Mouse (Mus musculus) spleen, postnatal 36 days (tissue): ENCODE results near the gene Filip1l.

ENCODE experiments used
- DNase-seq, 2 experiments: peaks; one replicate each; pipeline ENCODE4 v3.0.0; 2022; ENCODE audit warnings: low spot score in 2 of 2, mixed read lengths in 1 of 2

Filip1l gene

DNA sequence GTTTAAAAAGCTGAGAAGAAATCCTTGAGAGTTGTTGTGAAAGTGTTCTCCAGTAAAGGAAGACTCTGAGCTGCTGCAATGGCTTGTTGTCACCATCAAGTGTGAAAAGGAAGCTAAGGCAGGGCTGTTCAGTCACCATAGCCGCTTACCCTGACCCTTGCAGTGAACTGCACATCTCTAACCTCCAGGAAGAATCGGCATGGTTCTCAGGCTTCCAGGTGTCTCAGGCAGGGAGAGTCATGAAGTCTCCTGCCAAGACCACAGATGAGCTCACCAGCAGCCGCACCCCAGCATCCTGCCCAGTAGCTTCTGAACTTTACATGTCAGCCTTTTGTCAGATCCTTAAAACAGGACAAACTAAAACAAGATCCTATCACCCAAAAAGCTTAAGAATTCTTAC, 213.3 kb downstream of the Filip1l start:
- DNase-seq = no peak

DNA sequence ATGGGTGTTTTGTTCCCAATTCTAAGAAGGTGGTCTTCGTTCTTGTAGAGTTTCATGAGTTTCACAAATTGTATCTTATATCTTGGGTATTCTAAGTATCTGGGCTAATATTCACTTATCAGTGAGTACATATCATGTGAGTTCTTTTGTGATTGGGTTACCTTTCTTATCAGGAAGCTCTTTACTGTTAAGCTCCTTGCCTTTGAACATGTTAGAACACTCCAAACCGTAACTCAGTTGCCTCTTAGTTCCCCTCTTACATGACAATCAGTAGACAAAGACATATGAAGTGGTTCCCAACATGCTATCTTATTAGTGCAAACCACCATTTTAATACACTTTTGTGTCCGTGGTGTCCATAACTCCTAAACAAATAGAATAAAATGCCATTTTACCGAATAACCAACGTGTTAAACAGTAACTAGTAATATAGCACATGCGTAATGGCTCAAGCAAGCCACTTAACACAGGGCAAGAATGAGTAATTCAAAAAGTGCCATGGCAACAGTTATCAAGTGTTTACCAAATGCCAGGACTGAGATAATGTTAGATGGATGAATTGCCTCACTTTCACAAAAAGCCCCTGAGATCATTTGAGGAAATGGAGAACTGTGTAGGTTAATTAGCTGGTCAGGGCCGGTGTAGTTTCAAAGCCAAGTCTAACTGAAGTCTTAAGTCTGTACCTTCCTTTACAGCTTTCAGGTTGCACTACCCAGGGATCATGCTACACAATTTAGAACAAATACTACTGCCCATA, 215.9 kb downstream of the Filip1l start:
- DNase-seq = no peak

DNA sequence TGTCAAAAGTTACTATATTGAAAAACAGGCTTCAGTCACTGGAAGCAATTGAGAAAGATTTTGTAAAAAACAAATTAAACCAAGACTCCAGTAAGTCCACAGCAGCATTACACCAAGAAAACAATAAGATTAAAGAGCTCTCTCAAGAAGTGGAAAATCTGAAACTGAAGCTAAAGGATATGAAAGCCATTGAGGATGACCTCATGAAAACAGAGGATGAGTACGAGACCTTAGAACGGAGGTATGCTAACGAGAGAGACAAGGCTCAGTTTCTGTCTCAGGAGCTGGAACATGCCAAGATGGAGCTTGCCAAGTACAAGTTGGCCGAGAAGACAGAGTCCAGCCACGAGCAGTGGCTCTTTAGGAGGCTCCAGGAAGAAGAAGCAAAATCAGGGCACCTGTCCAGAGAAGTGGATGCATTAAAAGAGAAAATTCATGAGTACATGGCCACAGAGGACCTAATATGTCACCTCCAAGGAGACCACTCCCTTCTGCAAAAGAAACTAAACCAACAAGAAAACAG, 218.0 kb downstream of the Filip1l start:
- no peak for DNase-seq

- DNase-seq = no peak
Measured at GRCm38 (mm10) chr16:57573831-57574230, 220.9 kb downstream of the Filip1l start.

DNA sequence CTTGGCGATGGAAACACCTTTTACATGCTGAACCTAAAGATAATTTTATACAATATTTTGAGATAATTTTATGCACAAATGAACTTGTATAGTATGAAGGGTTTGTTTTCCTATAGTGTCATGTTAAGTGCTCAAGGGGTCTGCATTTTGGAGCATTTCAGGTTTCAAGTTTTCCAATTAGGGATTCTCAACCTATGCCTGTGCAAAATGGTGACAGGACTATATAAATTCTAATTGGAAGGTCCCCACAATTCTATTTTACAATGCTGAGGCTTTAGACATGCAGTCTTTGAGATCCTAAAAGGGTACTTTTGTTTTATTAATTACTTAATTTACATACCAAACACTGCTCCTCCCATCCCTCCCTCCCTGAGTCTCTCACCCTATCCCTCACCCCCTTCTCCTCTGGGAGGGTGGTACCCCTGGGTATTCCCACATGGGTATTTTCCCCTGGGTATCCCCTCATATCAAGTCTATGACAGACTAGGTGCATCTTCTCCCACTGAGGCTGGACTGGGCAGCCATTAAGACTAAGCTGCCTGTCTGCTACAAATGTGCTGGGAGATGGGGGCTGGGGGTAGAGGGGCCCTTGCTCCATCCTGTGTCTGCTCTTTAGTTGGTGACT, 223.0 kb downstream of the Filip1l start:
- DNase-seq = no peak

- DNase-seq = no peak
Measured at GRCm38 (mm10) chr16:57577519-57577918, 224.6 kb downstream of the Filip1l start.

GRCm38 (mm10) chr16:57580041-57580440, 227.1 kb downstream of the Filip1l start:
- no peak for DNase-seq

DNA sequence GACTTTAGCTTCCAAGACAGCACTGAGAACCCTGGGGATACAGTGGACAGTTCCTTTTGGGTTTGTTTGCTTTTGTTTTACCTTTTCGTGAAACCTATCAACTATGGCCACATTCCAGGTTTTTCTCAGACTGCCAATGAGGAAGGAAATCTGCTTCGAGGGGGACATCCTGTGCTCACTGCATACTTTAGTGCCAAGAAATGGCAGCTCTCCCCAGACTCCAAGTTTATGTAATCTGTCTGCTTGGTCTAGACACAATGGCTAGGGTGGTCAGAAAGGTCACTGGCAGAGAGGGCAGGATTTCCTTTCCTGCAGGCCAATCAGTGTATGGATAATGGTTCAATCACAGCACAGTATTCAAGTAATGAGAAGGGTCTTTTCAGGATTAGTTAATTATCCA, 229.1 kb downstream of the Filip1l start:
- DNase-seq = no peak

DNA sequence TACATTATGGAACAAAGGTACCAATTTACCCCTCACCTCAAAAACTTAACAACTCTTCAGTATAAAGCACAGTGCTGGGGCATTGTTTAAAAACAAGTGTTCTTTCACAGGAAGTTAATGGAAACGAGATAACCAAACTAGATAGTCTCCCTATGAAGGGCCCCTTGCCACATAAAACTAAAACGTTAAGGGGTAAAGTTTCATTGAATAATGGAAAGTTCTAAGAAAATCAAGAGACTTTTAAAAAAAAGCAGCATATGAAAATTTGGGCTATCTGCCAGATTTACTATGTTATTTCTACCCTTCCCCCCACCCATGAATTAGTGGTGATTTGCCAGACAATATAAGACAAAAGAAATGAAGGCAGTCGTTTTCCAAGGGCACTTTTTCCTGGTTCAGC, 232.3 kb downstream of the Filip1l start:
- DNase-seq = no peak

DNA sequence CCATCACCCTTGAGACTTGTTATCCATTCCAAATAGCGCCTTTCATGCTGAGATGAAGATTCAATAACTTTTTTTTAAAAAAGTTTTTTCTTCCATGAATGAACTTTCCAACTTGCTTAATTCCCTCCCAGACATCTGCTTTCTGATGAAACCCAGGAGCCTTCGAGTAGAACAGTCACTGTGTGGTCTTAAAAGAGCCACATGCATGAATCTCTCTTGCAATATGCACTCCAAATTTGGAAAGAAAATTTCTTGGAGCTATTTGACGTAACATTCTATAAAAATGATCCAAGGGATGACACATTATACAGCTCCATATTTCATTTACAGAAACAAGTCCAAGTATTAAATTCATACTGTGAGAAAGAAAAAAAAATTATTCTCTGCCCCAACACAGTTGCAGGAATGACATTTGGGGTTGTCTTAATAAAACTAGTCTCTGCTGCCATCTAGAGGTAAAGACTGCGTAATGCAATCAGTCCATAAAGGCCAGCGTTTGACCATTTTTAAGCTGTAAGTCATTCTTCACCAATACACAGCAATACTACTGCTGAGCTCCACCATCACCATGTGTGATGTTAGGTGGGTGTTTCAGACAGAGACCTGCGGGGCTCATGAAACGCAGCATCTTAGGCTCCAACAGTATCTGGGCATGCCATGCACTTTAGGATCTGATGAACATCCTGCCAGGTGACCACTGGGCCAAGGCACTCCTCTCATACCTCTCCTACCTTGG, 240.7 kb downstream of the Filip1l start:
- DNase-seq = peak; percentile 15 to 52

- no peak for DNase-seq
Measured at GRCm38 (mm10) chr16:57597295-57597957, 244.5 kb downstream of the Filip1l start.

DNA sequence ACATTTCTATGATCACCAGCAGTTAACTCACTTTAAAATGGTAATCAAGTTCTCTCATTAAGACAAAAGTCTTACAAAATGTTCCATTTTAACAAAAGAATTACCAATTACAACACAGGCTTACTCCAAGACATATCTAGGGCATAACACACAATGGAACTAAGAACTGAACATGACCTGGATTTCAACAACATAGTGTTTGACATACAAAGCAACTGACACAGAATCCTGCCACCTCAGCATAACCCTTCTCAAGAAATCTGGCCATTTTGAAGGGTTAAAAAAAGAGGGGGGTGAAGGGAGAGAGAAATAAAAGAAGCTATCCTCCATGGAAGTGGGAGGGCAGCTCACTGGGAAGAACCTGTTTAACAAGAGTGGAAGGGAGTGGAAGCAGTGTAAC, 248.1 kb downstream of the Filip1l start:
- no peak for DNase-seq

GRCm38 (mm10) chr16:57606444-57607227, 253.7 kb downstream of the Filip1l start, which contains the start of gene Cmss1:
TSS of gene Cmss1 (minus strand) at chr16:57606864.
- peak; percentile 71 for DNase-seq

GRCm38 (mm10) chr16:57611768-57612167, 258.9 kb downstream of the Filip1l start:
- DNase-seq = peak in 1 of 2 experiments; percentile 4
